Mouse (Mus musculus): ENCODE data around the gene Ntm.

DNA sequence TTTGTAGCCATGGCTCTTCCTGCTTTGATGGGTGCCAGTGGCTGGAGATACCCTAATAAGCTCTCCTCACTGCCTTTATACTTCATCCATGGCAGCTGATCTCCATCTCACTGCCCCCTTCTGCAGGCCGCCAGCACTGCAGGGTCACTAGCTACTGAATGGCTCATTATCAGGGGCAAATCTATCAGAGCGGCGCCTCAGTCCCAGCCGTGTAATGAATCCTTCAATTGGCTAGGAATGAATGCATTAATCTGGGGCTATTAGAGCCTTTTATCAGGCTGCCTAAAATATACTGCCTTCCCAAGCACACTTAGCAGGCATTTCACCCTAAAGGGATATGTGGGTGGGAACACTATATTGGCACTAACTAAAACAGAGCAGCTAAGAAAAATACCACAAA lies 832.6 kb downstream of the Ntm start:
- TF ChIP-seq FOSL1 (IDR thresholded peaks at IDR 0.05; ENCODE audit: insufficient read depth, low read length, poor library complexity, severe bottlenecking): no peak
- no peak for TF ChIP-seq CTCF (IDR thresholded peaks at IDR 0.05; ENCODE audit: control insufficient read depth, insufficient read depth, insufficient read length)

Measured in C2C12 (cell line).